Mouse (Mus musculus) myocyte (in vitro differentiated cells): ENCODE measurements around the gene Tmem211. TPM values are rescaled to one million over a fixed set of nuclear protein-coding genes. Genes with fewer than 3 reads are reported as not detected.

Experiments
- H3K27me3 ChIP-seq: one replicate; pipeline ENCODE4 v1.6.1; 2011; ENCODE audit not compliant: control insufficient read depth, insufficient read depth, insufficient read length
- H3K36me3 ChIP-seq: one replicate; pipeline ENCODE4 v1.6.1; 2011; ENCODE audit not compliant: control insufficient read depth, insufficient read depth
- H3K4me2 ChIP-seq: one replicate; pipeline ENCODE4 v1.6.1; 2011; ENCODE audit warnings: low read depth, control low read depth
- H3K4me3 ChIP-seq: one replicate; pipeline ENCODE4 v1.5.1; 2011; ENCODE audit warnings: mild to moderate bottlenecking, control low read depth, moderate library complexity
- H3K79me2 ChIP-seq: one replicate; pipeline ENCODE4 v1.6.1; 2011; ENCODE audit not compliant: control insufficient read depth, insufficient read depth
- H3ac ChIP-seq: one replicate; pipeline ENCODE4 v1.6.1; 2011; ENCODE audit not compliant: control insufficient read depth, insufficient read length
- CEBPB ChIP-seq: IDR thresholded peaks from 2 replicates; pipeline ENCODE4 v1.6.1; 2011; ENCODE audit warnings: mild to moderate bottlenecking, moderate library complexity; ENCODE audit not compliant: poor library complexity, insufficient read depth, severe bottlenecking
- E2F4 ChIP-seq: IDR thresholded peaks from one replicate; pipeline ENCODE4 v1.6.1; 2011; ENCODE audit warnings: mild to moderate bottlenecking, control low read depth, moderate library complexity; ENCODE audit not compliant: insufficient read depth
- MAX ChIP-seq: IDR thresholded peaks from one replicate; pipeline ENCODE4 v1.6.1; 2011; ENCODE audit warnings: low read depth, mild to moderate bottlenecking, control low read depth
- MYOD1 ChIP-seq, 3 experiments: IDR thresholded peaks; one replicate each; pipeline ENCODE4 v1.6.1; 2011; ENCODE audit warnings: control low read depth in 2 of 3, low read depth in 2 of 3, mild to moderate bottlenecking in 2 of 3, moderate library complexity in 1 of 3; ENCODE audit not compliant: insufficient read length in 2 of 3, control insufficient read depth in 1 of 3
- MYOG ChIP-seq, 3 experiments: IDR thresholded peaks; one replicate each; pipeline ENCODE4 v1.6.1; 2011; ENCODE audit warnings: control low read depth in 2 of 3, low read depth in 2 of 3, mild to moderate bottlenecking in 2 of 3; ENCODE audit not compliant: insufficient read length in 2 of 3, control insufficient read depth in 1 of 3, insufficient read depth in 1 of 3
- POLR2A ChIP-seq: IDR thresholded peaks from one replicate; pipeline ENCODE4 v1.6.1; 2011; ENCODE audit warnings: low read depth, mild to moderate bottlenecking, control low read depth, moderate library complexity; ENCODE audit not compliant: insufficient read length
- POLR2AphosphoS2 ChIP-seq: IDR thresholded peaks from one replicate; pipeline ENCODE4 v1.6.1; 2011; ENCODE audit warnings: low read depth, control low read depth; ENCODE audit not compliant: insufficient read length
- REST ChIP-seq: IDR thresholded peaks from one replicate; pipeline ENCODE4 v1.6.1; 2011; ENCODE audit warnings: mild to moderate bottlenecking, control low read depth, moderate library complexity; ENCODE audit not compliant: insufficient read depth, insufficient read length
- SRF ChIP-seq: IDR thresholded peaks from one replicate; pipeline ENCODE4 v1.6.1; 2011; ENCODE audit warnings: low read depth; ENCODE audit not compliant: control insufficient read depth, insufficient read length
- TCF12 ChIP-seq: IDR thresholded peaks from one replicate; pipeline ENCODE4 v1.6.1; 2011; ENCODE audit warnings: mild to moderate bottlenecking, control low read depth; ENCODE audit not compliant: poor library complexity, insufficient read depth, severe bottlenecking
- TCF3 ChIP-seq: IDR thresholded peaks from one replicate; pipeline ENCODE4 v1.6.1; 2011; ENCODE audit warnings: low read depth, control low read depth; ENCODE audit not compliant: insufficient read length
- USF1 ChIP-seq: IDR thresholded peaks from one replicate; pipeline ENCODE4 v1.6.1; 2011; ENCODE audit warnings: low read depth, mild to moderate bottlenecking, control low read depth, moderate library complexity
- polyA plus RNA-seq: library from polyadenylated mRNA; unstranded; fragments of >200 nt; fragmentation: generic; extraction: Trizol; gene quantifications from one replicate; pipeline ENCODE4 v1.2.1, GENCODE M21; 2012; ENCODE audit warnings: missing spikeins

Tmem211 gene
- polyA plus RNA-seq, 1 experiment, result not detected

DNA sequence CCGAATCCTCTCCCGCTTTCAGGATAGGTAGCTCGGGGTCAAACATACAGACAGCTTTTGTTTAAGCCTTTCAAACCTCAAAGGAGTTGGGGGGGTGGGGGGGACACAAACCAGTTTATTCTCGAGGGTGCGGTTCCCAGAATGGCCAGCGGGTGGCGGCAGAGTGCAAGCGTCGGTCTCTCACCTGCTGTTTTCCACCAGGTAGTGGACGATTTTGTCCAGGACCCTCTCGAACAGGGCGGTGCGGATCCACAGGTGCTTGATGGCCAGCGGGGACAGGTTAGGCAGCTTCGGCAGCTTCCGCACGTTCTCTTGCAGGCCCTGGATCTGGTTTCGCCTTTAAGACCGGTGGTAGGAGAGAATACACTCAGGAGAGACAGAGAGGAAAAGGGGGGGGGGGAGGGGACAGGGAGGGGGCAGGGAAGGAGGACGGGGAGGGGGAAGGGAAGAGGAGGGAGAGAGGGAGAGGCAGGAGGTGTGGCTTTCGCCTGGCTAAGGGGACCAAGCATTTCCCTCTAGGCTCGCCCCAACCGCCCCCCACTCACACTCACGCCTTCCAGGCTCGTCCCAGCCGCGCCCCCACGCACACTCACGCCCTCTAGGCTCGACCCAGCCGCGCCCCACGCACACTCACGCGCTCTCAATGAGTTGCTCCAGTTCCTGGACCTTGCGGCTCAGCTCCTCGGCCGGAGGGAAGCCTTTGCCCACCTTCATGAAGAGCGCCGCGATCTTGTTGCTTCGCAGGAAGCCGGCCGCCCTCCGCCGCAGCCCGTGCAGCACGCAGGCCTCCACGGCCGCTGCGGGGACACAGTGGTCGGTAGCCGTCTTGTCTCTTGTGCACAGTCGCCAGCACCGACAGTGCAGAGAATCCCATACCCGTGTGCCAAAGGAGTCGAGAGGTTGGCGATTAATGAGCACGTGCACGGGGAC, 60.1 kb downstream of the Tmem211 start:
- H3K27me3 ChIP-seq, result peaks cover 13% of the 10 kb centered on the region
- no peak overlapping the region for H3ac ChIP-seq
- TF ChIP-seq TCF3 (no peak), TCF12 (no peak), POLR2AphosphoS2 (no peak), MYOG (IDR thresholded peaks at IDR 0.05; ENCODE audit: control insufficient read depth in 1 of 3, insufficient read depth in 1 of 3, insufficient read length in 2 of 3, low read depth in 2 of 3) (no peak), SRF (no peak), E2F4 (no peak), MYOD1 (IDR thresholded peaks at IDR 0.05; ENCODE audit: control insufficient read depth in 1 of 3, insufficient read length in 2 of 3, low read depth in 2 of 3) (no peak), CEBPB (no peak), REST (no peak), POLR2A (no peak), USF1 (no peak), MAX (no peak)
- H3K36me3 ChIP-seq, result no peaks in the 10 kb centered on the region
- H3K4me3 ChIP-seq, result no peak overlapping the region
- H3K79me2 ChIP-seq, result no peaks in the 10 kb centered on the region
- H3K4me2 ChIP-seq, result no peak overlapping the region

DNA sequence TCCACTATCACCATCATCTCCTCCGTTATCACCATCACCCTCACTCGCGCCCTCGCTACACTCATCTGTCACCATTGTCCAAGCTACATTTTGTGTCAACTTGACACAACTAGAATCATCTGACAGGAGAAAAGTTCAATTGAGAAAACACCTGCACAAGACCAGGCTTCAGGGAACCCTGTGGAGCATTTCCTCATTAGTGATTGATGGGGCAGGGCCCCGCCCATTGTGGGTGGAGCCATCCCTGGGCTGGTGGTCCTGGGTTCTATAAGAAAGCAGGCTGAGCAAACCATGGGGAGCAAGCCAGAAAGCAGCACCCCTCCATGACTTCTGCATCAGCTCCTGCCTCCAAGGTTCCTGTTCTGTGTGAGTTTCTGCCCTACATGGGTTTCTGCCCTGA, 61.1 kb downstream of the Tmem211 start:
- peaks cover 13% of the 10 kb centered on the region for H3K27me3 ChIP-seq

DNA sequence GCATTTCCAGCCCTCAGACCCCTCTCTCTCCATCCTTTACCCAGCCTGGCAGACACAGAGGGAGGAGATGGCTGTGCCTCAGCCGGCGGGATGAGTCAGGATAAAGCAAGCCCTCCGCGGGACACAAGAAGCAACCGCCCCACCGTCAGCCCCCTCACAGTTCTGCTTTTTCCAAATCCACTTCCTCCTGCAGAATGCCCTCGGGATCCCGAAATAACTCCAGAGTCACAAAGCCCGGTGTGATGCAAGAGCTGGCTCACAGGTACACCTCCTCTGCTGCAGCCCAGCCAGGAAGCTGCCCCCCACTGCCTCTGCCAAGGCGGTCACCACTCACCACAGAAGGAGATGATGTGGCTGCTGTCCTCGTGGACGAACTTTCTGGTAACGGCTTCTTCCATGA, 61.8 kb downstream of the Tmem211 start:
- no peak overlapping the region for H3ac ChIP-seq
- H3K36me3 ChIP-seq, result no peaks in the 10 kb centered on the region
- peaks cover 13% of the 10 kb centered on the region for H3K27me3 ChIP-seq
- no peak overlapping the region for H3K4me2 ChIP-seq
- TF ChIP-seq MYOD1 (IDR thresholded peaks at IDR 0.05; ENCODE audit: control insufficient read depth in 1 of 3, insufficient read length in 2 of 3, low read depth in 2 of 3) (no peak), POLR2A (no peak), MAX (no peak), POLR2AphosphoS2 (no peak), TCF3 (no peak), E2F4 (no peak)
- H3K4me3 ChIP-seq, result no peak overlapping the region
- H3K79me2 ChIP-seq, result no peaks in the 10 kb centered on the region

More for the DNA sequence above, 61.1 kb downstream of the Tmem211 start:
- H3K4me2 ChIP-seq, result no peak overlapping the region
- TF ChIP-seq CEBPB (no peak), POLR2A (no peak), MYOG (IDR thresholded peaks at IDR 0.05; ENCODE audit: control insufficient read depth in 1 of 3, insufficient read depth in 1 of 3, insufficient read length in 2 of 3, low read depth in 2 of 3) (no peak), TCF12 (no peak), MYOD1 (IDR thresholded peaks at IDR 0.05; ENCODE audit: control insufficient read depth in 1 of 3, insufficient read length in 2 of 3, low read depth in 2 of 3) (no peak), MAX (no peak)
- no peak overlapping the region for H3K4me3 ChIP-seq
- no peak overlapping the region for H3ac ChIP-seq
- no peaks in the 10 kb centered on the region for H3K36me3 ChIP-seq
- H3K79me2 ChIP-seq, result no peaks in the 10 kb centered on the region

Other genes with a start within 250 kb of the Tmem211 start
- gene Grk3, start 211.1 kb upstream of the Tmem211 start, polyA plus RNA-seq, result not detected
- not detected for gene Crybb2, start 156.8 kb upstream of the Tmem211 start, polyA plus RNA-seq
- 0.30 TPM for gene Crybb3, start 145.3 kb upstream of the Tmem211 start, polyA plus RNA-seq
- 16.6 TPM for gene 2900026A02Rik, start 5.7 kb upstream of the Tmem211 start, polyA plus RNA-seq
- gene Sgsm1, start 83.9 kb downstream of the Tmem211 start, polyA plus RNA-seq, result 3.6 TPM
- gene Aym1, start 130.4 kb downstream of the Tmem211 start, polyA plus RNA-seq, result not detected